Mouse (Mus musculus) lung, postnatal 0 days (tissue): Measurements from ENCODE around the gene Zc3h15. TPM values are rescaled to one million over a fixed set of nuclear protein-coding genes. Genes with fewer than 3 reads are reported as not detected.

Experiments used
- ATAC-seq: fragments of 200-750 bp; cut with Nextera tagmentation; 2 replicates; pipeline ENCODE4 v1.8.0; 2017; ENCODE audit warnings: moderate library complexity
- DNase-seq: peaks from one replicate; pipeline ENCODE4 v3.0.0-alpha.2; 2016; ENCODE audit warnings: low spot score
- H3K27ac ChIP-seq: fragments of 300-500 bp; sonication (generic); 2 replicates; pipeline ENCODE4 v1.5.1; 2014; ENCODE audit warnings: antibody characterized with exemption, mild to moderate bottlenecking, low read length, mixed read lengths
- H3K27me3 ChIP-seq: fragments of 300-500 bp; sonication (generic); replicated peaks from 2 replicates; pipeline ENCODE4 v1.6.1; 2014; ENCODE audit warnings: low read length, mixed read lengths; ENCODE audit not compliant: insufficient read depth
- H3K36me3 ChIP-seq: fragments of 300-500 bp; sonication (generic); 2 replicates; pipeline ENCODE4 v1.6.1; 2014; ENCODE audit warnings: low read length, mixed read lengths; ENCODE audit not compliant: insufficient read depth
- H3K4me1 ChIP-seq: fragments of 300-500 bp; sonication (generic); 2 replicates; pipeline ENCODE4 v1.6.1; 2014; ENCODE audit warnings: antibody characterized with exemption, low read depth, low read length, mixed read lengths; ENCODE audit not compliant: insufficient read depth
- H3K4me2 ChIP-seq: fragments of 300-500 bp; sonication (generic); replicated peaks from 2 replicates; pipeline ENCODE4 v1.6.1; 2014; ENCODE audit warnings: low read depth, mild to moderate bottlenecking, low read length, moderate library complexity, mixed read lengths
- H3K4me3 ChIP-seq: fragments of 300-500 bp; sonication (generic); 2 replicates; pipeline ENCODE4 v1.5.1; 2014; ENCODE audit warnings: low read depth, low read length
- H3K9ac ChIP-seq: fragments of 300-500 bp; sonication (generic); replicated peaks from 2 replicates; pipeline ENCODE4 v1.6.1; 2014; ENCODE audit warnings: low read depth, mild to moderate bottlenecking
- H3K9me3 ChIP-seq: fragments of 300-500 bp; sonication (generic); 2 replicates; pipeline ENCODE4 v1.6.1; 2016; ENCODE audit warnings: low read length, mixed read lengths
- CTCF ChIP-seq: IDR thresholded peaks from 2 replicates; pipeline ENCODE4 v1.5.1; 2016; ENCODE audit warnings: antibody characterized with exemption, mild to moderate bottlenecking
- EP300 ChIP-seq: IDR thresholded peaks from 2 replicates; pipeline ENCODE4 v1.6.1; 2016; ENCODE audit warnings: antibody characterized with exemption, mild to moderate bottlenecking, control low read depth
- WGBS: fragments of 180-500 bp; shearing (Covaris S2); extraction: QIAGEN DNeasy Blood & Tissue Kit; methylation state at CpG from one replicate; pipeline ENCODE4 v1.1.7; 2014; 5-methylcytosine and 5-hydroxymethylcytosine counted together
- polyA plus RNA-seq: library from polyadenylated mRNA; unstranded; fragments of >200 nt; fragmentation: Nextera tagmentation; extraction: Ambion mirVana; gene quantifications from 2 replicates; pipeline ENCODE4 v1.2.1, GENCODE M21; 2015

Gene Zc3h15
- 79.2 and 80.5 TPM in 2 replicates for polyA plus RNA-seq

GRCm38 (mm10) chr2:83644276-83645252 is at the start of gene Zc3h15:
Gene Zc3h15, plus strand, starts transcription at chr2:83644435.
- peak; percentile 97 for DNase-seq
- peak; percentile 100 for ATAC-seq
- peak within 1 kb of the TSS; percentile 90 for H3K9ac ChIP-seq
- TF ChIP-seq EP300 (no peak), CTCF (peak; percentile 79)
- H3K4me2 ChIP-seq: peak within 1 kb of the TSS; percentile 81
- peaks cover 10% of the 10 kb centered on the region; the same call in 1 of the 2 replicates for H3K4me1 ChIP-seq
- H3K4me3 ChIP-seq: peak within 1 kb of the TSS; percentile 99
- no peaks in the 10 kb centered on the region for H3K27me3 ChIP-seq
- H3K36me3 ChIP-seq: no peaks in the 10 kb centered on the region
- peak within 1 kb of the TSS; percentile 80 for H3K27ac ChIP-seq
- WGBS: under 1% methylated on average over 56 of the region's 100 CpGs
- H3K9me3 ChIP-seq: no peaks in the 10 kb centered on the region

- TF ChIP-seq CTCF (no peak), EP300 (no peak)
- WGBS: 81% methylated on average over 11 of the region's 11 CpGs
- no peaks in the 10 kb centered on the region for H3K36me3 ChIP-seq
- no peak overlapping the region for H3K4me3 ChIP-seq
- no peaks in the 10 kb centered on the region for H3K27me3 ChIP-seq
- no peak overlapping the region for H3K27ac ChIP-seq
- ATAC-seq: no peak
- H3K4me1 ChIP-seq: no peaks in the 10 kb centered on the region
- no peaks in the 10 kb centered on the region for H3K9me3 ChIP-seq
- no peak for DNase-seq
- H3K9ac ChIP-seq: no peak overlapping the region
- no peak overlapping the region for H3K4me2 ChIP-seq
Measured at GRCm38 (mm10) chr2:83620558-83621367, 23.5 kb upstream of the Zc3h15 start.

GRCm38 (mm10) chr2:83621511-83621910 is 22.7 kb upstream of the Zc3h15 start:
- TF ChIP-seq EP300 (no peak), CTCF (no peak)
- H3K4me3 ChIP-seq: no peak overlapping the region
- H3K4me1 ChIP-seq: no peaks in the 10 kb centered on the region
- no peak overlapping the region for H3K4me2 ChIP-seq
- WGBS: 63% methylated on average over 4 of the region's 4 CpGs
- ATAC-seq: no peak
- H3K9ac ChIP-seq: no peak overlapping the region
- DNase-seq: no peak
- H3K27ac ChIP-seq: no peak overlapping the region
- H3K9me3 ChIP-seq: no peaks in the 10 kb centered on the region
- H3K27me3 ChIP-seq: no peaks in the 10 kb centered on the region
- H3K36me3 ChIP-seq: no peaks in the 10 kb centered on the region

- no peak overlapping the region for H3K9ac ChIP-seq
- no peak for ATAC-seq
Measured at GRCm38 (mm10) chr2:83622792-83623191, 21.4 kb upstream of the Zc3h15 start.

GRCm38 (mm10) chr2:83624045-83624444 is 20.2 kb upstream of the Zc3h15 start:
- H3K27ac ChIP-seq: no peak overlapping the region
- no peak overlapping the region for H3K4me2 ChIP-seq
- H3K4me1 ChIP-seq: no peaks in the 10 kb centered on the region
- H3K9me3 ChIP-seq: no peaks in the 10 kb centered on the region
- H3K4me3 ChIP-seq: no peak overlapping the region
- H3K27me3 ChIP-seq: no peaks in the 10 kb centered on the region
- WGBS: 50% methylated on average over 4 of the region's 4 CpGs
- no peak overlapping the region for H3K9ac ChIP-seq
- H3K36me3 ChIP-seq: no peaks in the 10 kb centered on the region
- TF ChIP-seq CTCF (no peak), EP300 (no peak)
- no peak for ATAC-seq
- no peak for DNase-seq

More at GRCm38 (mm10) chr2:83622792-83623191, 21.4 kb upstream of the Zc3h15 start:
- 25% methylated on average over 11 of the region's 11 CpGs for WGBS
- no peak overlapping the region for H3K4me3 ChIP-seq
- H3K4me1 ChIP-seq: no peaks in the 10 kb centered on the region
- TF ChIP-seq CTCF (no peak), EP300 (no peak)
- no peaks in the 10 kb centered on the region for H3K27me3 ChIP-seq
- H3K4me2 ChIP-seq: no peak overlapping the region; the same call in 1 of the 2 replicates
- no peak overlapping the region for H3K27ac ChIP-seq
- no peaks in the 10 kb centered on the region for H3K9me3 ChIP-seq
- DNase-seq: no peak
- H3K36me3 ChIP-seq: no peaks in the 10 kb centered on the region
